Mouse (Mus musculus) ES-E14 (cell line): ENCODE data around the gene Primpol. TPM values are rescaled to one million over a fixed set of nuclear protein-coding genes. Genes with fewer than 3 reads are reported as not detected.

Source experiments
- DNase-seq: peaks from one replicate; pipeline ENCODE4 v3.0.0-alpha.2; 2013; ENCODE audit warnings: low read depth, low spot score
- H3K27ac ChIP-seq: 2 replicates; pipeline ENCODE4 v1.5.1; 2012; ENCODE audit warnings: low read depth, mild to moderate bottlenecking, low read length, moderate library complexity, mixed read lengths; ENCODE audit not compliant: poor library complexity, insufficient read depth, severe bottlenecking
- H3K36me3 ChIP-seq: 2 replicates; pipeline ENCODE4 v1.6.1; 2012; ENCODE audit warnings: mild to moderate bottlenecking, low read length, moderate library complexity, mixed read lengths; ENCODE audit not compliant: control insufficient read depth, poor library complexity, insufficient read depth, severe bottlenecking
- H3K4me1 ChIP-seq, 2 experiments: fragments of 150-350 bp in 1 of 2; sonication (generic) in 1 of 2; 2 replicates each; pipeline ENCODE4 v1.6.1; 2012; ENCODE audit warnings: low read length in 2 of 2, mild to moderate bottlenecking in 1 of 2, mixed read lengths in 1 of 2; ENCODE audit not compliant: control insufficient read depth in 2 of 2, insufficient read depth in 2 of 2, poor library complexity in 1 of 2
- H3K4me3 ChIP-seq, 2 experiments: fragments of 150-350 bp in 1 of 2; sonication (generic) in 1 of 2; 2 replicates each; pipeline ENCODE4 v1.5.1; 2012; ENCODE audit warnings: low read length in 2 of 2, low read depth in 1 of 2, mild to moderate bottlenecking in 1 of 2, mixed read lengths in 1 of 2; ENCODE audit not compliant: insufficient read depth in 1 of 2, poor library complexity in 1 of 2, severe bottlenecking in 1 of 2
- H3K9ac ChIP-seq: 2 replicates; pipeline ENCODE4 v1.6.1; 2012; ENCODE audit warnings: low read depth, mild to moderate bottlenecking, low read length, mixed read lengths; ENCODE audit not compliant: poor library complexity, insufficient read depth, severe bottlenecking
- H3K9me3 ChIP-seq: fragments of 150-350 bp; sonication (generic); 2 replicates; pipeline ENCODE4 v1.6.1; 2012; ENCODE audit warnings: low read depth, mild to moderate bottlenecking, low read length; ENCODE audit not compliant: control insufficient read depth, insufficient read depth
- CHD2 ChIP-seq: IDR thresholded peaks from 2 replicates; pipeline ENCODE4 v1.6.1; 2014; ENCODE audit warnings: mild to moderate bottlenecking, low read depth, low read length, inconsistent platforms
- HCFC1 ChIP-seq: IDR thresholded peaks from 2 replicates; pipeline ENCODE4 v1.6.1; 2012; ENCODE audit warnings: low read length, inconsistent platforms, borderline replicate concordance; ENCODE audit not compliant: insufficient read depth
- MAFK ChIP-seq: IDR thresholded peaks from 2 replicates; pipeline ENCODE4 v1.6.1; 2014; ENCODE audit warnings: mild to moderate bottlenecking, low read depth, low read length, inconsistent platforms; ENCODE audit not compliant: insufficient read depth
- ZC3H11A ChIP-seq: IDR thresholded peaks from 2 replicates; pipeline ENCODE4 v1.6.1; 2012; ENCODE audit warnings: low read depth, mild to moderate bottlenecking, inconsistent platforms, low read length, borderline replicate concordance
- ZNF384 ChIP-seq: IDR thresholded peaks from 2 replicates; pipeline ENCODE4 v1.6.1; 2012; ENCODE audit warnings: low read depth, low read length, inconsistent platforms
- in situ Hi-C, 2 experiments: fragments of 600-800 bp; cut with MboI; formaldehyde crosslinking; loops; one replicate each; pipeline ENCODE4 v1.15.1; 2025; ENCODE audit warnings: low sequenced_read_pairs in 2 of 2, inconsistent platforms in 1 of 2; ENCODE audit not compliant: unreplicated experiment in 2 of 2
- total RNA-seq: library from RNA; depleted of rRNA; stranded (reverse); fragments of 300-350 nt; gene quantifications from 2 replicates; pipeline ENCODE4 v1.2.3, GENCODE M21; 2012; rRNA removed

Primpol gene
- total RNA-seq = 6.6 and 7.5 TPM in 2 replicates

GRCm38 (mm10) chr8:46616879-46617689 lies at the start of gene Primpol, which contains the start of gene Casp3:
TSS of gene Primpol (minus strand) at chr8:46617212.
TSS of gene Casp3 (plus strand) at chr8:46617291.
- peak within 1 kb of the TSS; percentile 88 for H3K9ac ChIP-seq
- peak; percentile 92 for DNase-seq
- in situ Hi-C loops = no loop called here

GRCm38 (mm10) chr8:46655919-46656318 lies 38.9 kb upstream of the Primpol start:
- in situ Hi-C loops = no loop called here
- no peak overlapping the region for H3K9ac ChIP-seq
- TF ChIP-seq ZNF384 (no peak), ZC3H11A (no peak), MAFK (no peak)
- H3K4me3 ChIP-seq = no peak overlapping the region
- H3K9me3 ChIP-seq = no peaks in the 10 kb centered on the region
- H3K36me3 ChIP-seq = no peaks in the 10 kb centered on the region
- no peak overlapping the region for H3K27ac ChIP-seq
- no peak for DNase-seq
- no peaks in the 10 kb centered on the region for H3K4me1 ChIP-seq

More at GRCm38 (mm10) chr8:46616879-46617689, at the start of gene Primpol, which contains the start of gene Casp3:
- Histone ChIP-seq H3K4me1 (peaks cover 0 to 2% of the 10 kb centered on the region in 2 experiments; a peak in 1 of 4 replicates), H3K27ac (no peak within 1 kb of the TSS), H3K36me3 (no peaks in the 10 kb centered on the region), H3K9me3 (no peaks in the 10 kb centered on the region), H3K4me3 (peak within 1 kb of the TSS; percentile 82 to 95)
- TF ChIP-seq MAFK (no peak), ZC3H11A (no peak), ZNF384 (no peak), HCFC1 (no peak), CHD2 (no peak)

- in situ Hi-C loops = no loop called here
- Histone ChIP-seq H3K9ac (no peak overlapping the region), H3K27ac (no peak overlapping the region), H3K36me3 (no peaks in the 10 kb centered on the region), H3K4me1 (no peaks in the 10 kb centered on the region), H3K9me3 (no peaks in the 10 kb centered on the region), H3K4me3 (no peak overlapping the region)
- no peak for TF ChIP-seq ZNF384
- TF ChIP-seq HCFC1 = no peak
- no peak for TF ChIP-seq CHD2
- no peak for TF ChIP-seq MAFK
- TF ChIP-seq ZC3H11A = no peak
- DNase-seq = no peak
Observed at GRCm38 (mm10) chr8:46651872-46652271, 34.9 kb upstream of the Primpol start.

GRCm38 (mm10) chr8:46648421-46648820 lies 31.4 kb upstream of the Primpol start:
- Histone ChIP-seq H3K4me3 (no peak overlapping the region), H3K4me1 (no peaks in the 10 kb centered on the region), H3K27ac (no peak overlapping the region), H3K9me3 (no peaks in the 10 kb centered on the region), H3K9ac (no peak overlapping the region), H3K36me3 (no peaks in the 10 kb centered on the region)
- TF ChIP-seq CHD2 (no peak), MAFK (no peak), ZNF384 (no peak), ZC3H11A (no peak), HCFC1 (no peak)
- DNase-seq = no peak
- in situ Hi-C loops = no loop called here
